Mouse (Mus musculus) limb, embryonic 13.5 days (tissue): ENCODE measurements around the gene Zfp738. TPM values are rescaled to one million over a fixed set of nuclear protein-coding genes. Genes with fewer than 3 reads are reported as not detected.

ENCODE experiments used
- ATAC-seq: fragments of 200-750 bp; cut with Nextera tagmentation; 2 replicates; pipeline ENCODE4 v1.8.0; 2017; ENCODE audit warnings: low read depth, moderate number of reproducible peaks, moderate TSS enrichment; ENCODE audit not compliant: low FRiP score
- H3K27ac ChIP-seq: fragments of 300-500 bp; sonication (generic); 2 replicates; pipeline ENCODE4 v1.5.1; 2015; ENCODE audit warnings: inconsistent platforms, mild to moderate bottlenecking, moderate library complexity
- H3K27me3 ChIP-seq: fragments of 300-500 bp; sonication (generic); 2 replicates; pipeline ENCODE4 v1.6.1; 2015; ENCODE audit warnings: mild to moderate bottlenecking, inconsistent platforms
- H3K36me3 ChIP-seq: fragments of 300-500 bp; sonication (generic); 2 replicates; pipeline ENCODE4 v1.6.1; 2015; ENCODE audit warnings: inconsistent platforms, mild to moderate bottlenecking, moderate library complexity
- H3K4me1 ChIP-seq: fragments of 300-500 bp; sonication (generic); 2 replicates; pipeline ENCODE4 v1.6.1; 2015; ENCODE audit warnings: inconsistent platforms
- H3K4me2 ChIP-seq: fragments of 300-500 bp; sonication (generic); replicated peaks from 2 replicates; pipeline ENCODE4 v1.6.1; 2015; ENCODE audit warnings: inconsistent platforms, mild to moderate bottlenecking, moderate library complexity
- H3K4me3 ChIP-seq: fragments of 300-500 bp; sonication (generic); 2 replicates; pipeline ENCODE4 v1.5.1; 2015; ENCODE audit warnings: moderate library complexity, mild to moderate bottlenecking, inconsistent platforms
- H3K9ac ChIP-seq: fragments of 300-500 bp; sonication (generic); 2 replicates; pipeline ENCODE4 v1.6.1; 2015; ENCODE audit warnings: mild to moderate bottlenecking, inconsistent platforms
- H3K9me3 ChIP-seq: fragments of 300-500 bp; sonication (generic); 2 replicates; pipeline ENCODE4 v1.6.1; 2016; ENCODE audit warnings: inconsistent platforms
- WGBS: fragments of 180-500 bp; shearing (Covaris S2); methylation state at CpG from one replicate; pipeline ENCODE4 v1.1.7; 2015; 5-methylcytosine and 5-hydroxymethylcytosine counted together
- polyA plus RNA-seq: library from polyadenylated mRNA; unstranded; fragments of >200 nt; fragmentation: Nextera tagmentation; extraction: Ambion mirVana; gene quantifications from 2 replicates; pipeline ENCODE4 v1.2.1, GENCODE M21; 2015

Gene Zfp738
- polyA plus RNA-seq, 1 experiment from 2014 or later = 16.8 TPM

DNA sequence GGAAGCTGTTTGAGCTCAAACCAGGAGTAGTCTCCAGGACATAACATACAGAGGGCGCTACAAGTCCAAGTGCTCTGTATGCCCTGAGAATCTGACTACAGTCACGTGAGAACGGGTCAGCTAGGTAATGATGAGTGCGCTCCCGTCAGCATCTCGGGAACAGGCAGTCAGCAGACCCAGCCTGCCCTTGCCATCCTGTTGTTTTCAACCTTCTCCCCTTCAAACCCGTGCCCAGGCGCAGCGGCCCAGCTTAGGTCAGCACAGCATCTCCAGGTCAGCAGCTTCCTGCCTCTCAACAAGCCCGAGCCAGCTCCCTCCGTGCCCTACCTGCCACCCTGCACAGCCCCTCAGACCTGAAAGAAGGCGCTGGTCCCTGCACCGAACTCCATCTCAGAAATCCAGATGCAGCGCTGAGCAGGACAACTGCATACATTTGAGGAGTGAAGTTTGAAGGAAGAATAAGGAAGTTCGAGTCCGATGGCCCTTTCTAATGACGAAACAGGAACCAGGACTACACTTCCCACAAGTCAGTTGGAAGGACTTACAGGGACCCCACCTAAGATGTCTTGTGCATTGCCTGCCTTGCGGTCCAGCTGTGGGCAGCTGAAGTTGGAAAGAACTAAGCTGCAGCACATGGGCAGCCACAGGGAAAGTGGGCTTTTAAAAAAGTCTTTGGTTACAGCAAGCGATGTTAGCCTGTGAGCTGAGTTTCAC, 49.4 kb downstream of the Zfp738 start, which contains the start of the genes Gm49345 and Zfp729a:
Gene Gm49345 (minus strand): TSS at position 476 of the 714 bp plus-strand sequence.
Gene Zfp729a (minus strand): TSS at position 498 of the 714 bp plus-strand sequence.
- Histone ChIP-seq H3K27ac (peak within 1 kb of the TSS; percentile 44; the same call in 1 of the 2 replicates), H3K9ac (peak within 1 kb of the TSS; percentile 87)
- peak; percentile 99 for ATAC-seq

DNA sequence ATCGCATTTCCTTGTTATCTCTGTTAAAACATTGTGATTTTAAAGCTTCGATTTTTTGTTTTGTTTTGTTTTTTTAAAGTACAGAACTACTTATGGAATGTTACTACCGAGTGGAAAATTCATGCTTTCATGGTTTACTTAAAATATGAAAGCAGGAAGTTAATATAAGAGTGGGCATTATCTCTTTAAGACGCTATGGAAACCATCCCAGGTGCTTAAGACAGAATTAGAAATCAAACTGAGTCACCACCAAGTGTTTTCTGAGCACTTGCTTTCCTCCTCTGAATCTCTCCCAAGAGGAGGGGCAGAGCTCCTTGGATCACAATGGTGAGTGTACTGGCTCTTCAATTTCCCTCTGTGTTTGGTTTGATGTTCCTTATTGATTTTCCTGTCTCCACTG, 76.8 kb downstream of the Zfp738 start:
- no peak overlapping the region for H3K4me3 ChIP-seq
- WGBS = 86% methylated on average over 4 of the region's 4 CpGs
- no peak for ATAC-seq
- no peak overlapping the region for H3K9ac ChIP-seq
- no peaks in the 10 kb centered on the region for H3K27me3 ChIP-seq
- H3K4me1 ChIP-seq = peaks cover 6% of the 10 kb centered on the region; the same call in 1 of the 2 replicates
- H3K27ac ChIP-seq = no peak overlapping the region
- peaks cover 3% of the 10 kb centered on the region; the same call in 1 of the 2 replicates for H3K36me3 ChIP-seq
- H3K4me2 ChIP-seq = no peak overlapping the region
- no peaks in the 10 kb centered on the region for H3K9me3 ChIP-seq

More for the DNA sequence above, 49.4 kb downstream of the Zfp738 start, which contains the start of the genes Gm49345 and Zfp729a:
- H3K9me3 ChIP-seq = no peaks in the 10 kb centered on the region
- WGBS = under 1% methylated on average over 19 of the region's 19 CpGs
- no peaks in the 10 kb centered on the region for H3K36me3 ChIP-seq
- H3K27me3 ChIP-seq = no peaks in the 10 kb centered on the region
- H3K4me3 ChIP-seq = peak within 1 kb of the TSS; percentile 82
- peak within 1 kb of the TSS; percentile 63 for H3K4me2 ChIP-seq
- H3K4me1 ChIP-seq = peaks cover 4% of the 10 kb centered on the region

DNA sequence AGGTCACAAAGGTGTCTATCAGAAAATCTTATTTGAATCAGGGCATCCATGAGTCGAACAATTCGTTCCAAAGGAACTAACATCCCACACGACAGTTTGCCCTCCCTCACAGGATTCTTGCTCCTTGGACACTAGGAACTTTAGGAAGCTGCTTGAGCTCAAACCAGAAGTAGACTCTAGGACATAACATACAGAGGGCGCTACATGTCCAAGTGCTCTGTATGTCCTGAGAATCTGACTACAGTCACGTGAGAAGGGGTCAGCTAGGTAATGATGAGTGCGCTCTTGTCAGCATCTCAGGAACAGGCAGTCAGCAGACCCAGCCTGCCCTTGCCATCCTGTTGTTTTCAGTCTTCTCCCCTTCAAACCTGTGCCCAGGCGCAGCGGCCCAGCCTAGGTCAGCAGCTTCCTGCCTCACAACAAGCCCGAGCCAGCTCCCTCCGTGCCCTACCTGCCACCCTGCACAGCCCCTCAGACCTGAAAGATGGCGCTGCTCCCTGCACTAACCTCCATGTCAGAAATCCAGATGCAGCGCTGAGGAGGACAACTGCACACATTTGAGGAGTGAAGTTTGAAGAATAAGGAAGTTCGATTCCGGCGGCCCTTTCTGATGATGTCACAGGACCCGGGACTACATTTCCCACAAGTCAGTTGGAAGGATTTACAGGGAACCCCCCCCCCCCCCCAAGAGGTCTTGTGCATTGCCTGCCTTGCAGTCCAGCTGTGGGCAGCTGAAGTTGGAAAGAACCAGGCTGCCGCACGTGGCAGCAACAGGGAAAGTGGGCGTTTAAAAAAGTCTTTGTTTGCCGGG, 77.6 kb downstream of the Zfp738 start, which contains the start of gene Zfp729b:
Gene Zfp729b (minus strand): TSS at position 642 of the 811 bp plus-strand sequence.
- Histone ChIP-seq H3K9ac (peak within 1 kb of the TSS; percentile 81), H3K27ac (peak within 1 kb of the TSS; percentile 52; the same call in 1 of the 2 replicates), H3K27me3 (no peaks in the 10 kb centered on the region), H3K9me3 (no peaks in the 10 kb centered on the region), H3K4me3 (peak within 1 kb of the TSS; percentile 77), H3K4me1 (peaks cover 6% of the 10 kb centered on the region; the same call in 1 of the 2 replicates), H3K4me2 (peak within 1 kb of the TSS; percentile 66), H3K36me3 (0 out of 2 replicates have a peak, but pooled peaks cover 3% of the 10 kb centered on the region)
- ATAC-seq = peak; percentile 96
- WGBS = 3% methylated on average over 20 of the region's 20 CpGs

Other genes with a start within 250 kb of the Zfp738 start
- 11.5 and 11.6 TPM in 2 replicates for gene Zfp874a, start 235.4 kb downstream of the Zfp738 start, polyA plus RNA-seq
- 3.2 and 3.8 TPM in 2 replicates for gene Zfp874b, start 202.8 kb downstream of the Zfp738 start, polyA plus RNA-seq
- 21.4 and 22.1 TPM in 2 replicates for gene Zfp58, start 186.5 kb downstream of the Zfp738 start, polyA plus RNA-seq
- not detected in 2 replicates for gene Gm26965, start 160.9 kb downstream of the Zfp738 start, polyA plus RNA-seq
- 25.4 and 26.5 TPM in 2 replicates for gene Zfp87, start 160.9 kb downstream of the Zfp738 start, polyA plus RNA-seq
- gene Zfp748, start 133.2 kb downstream of the Zfp738 start, polyA plus RNA-seq = 15.3 and 15.9 TPM in 2 replicates
- gene Zfp729b, start 77.4 kb downstream of the Zfp738 start, polyA plus RNA-seq = 4.5 TPM in 2 replicates
- gene Gm49345, start 49.3 kb downstream of the Zfp738 start, polyA plus RNA-seq = 0.59 TPM in 1 of 2 replicates, not detected in the other
- 3.2 and 3.6 TPM in 2 replicates for gene Zfp729a, start 49.3 kb downstream of the Zfp738 start, polyA plus RNA-seq
- gene Zfp65, start 42.1 kb upstream of the Zfp738 start, polyA plus RNA-seq = 8.0 and 8.1 TPM in 2 replicates
- gene Zfp85, start 68.2 kb upstream of the Zfp738 start, polyA plus RNA-seq = 7.3 TPM in 2 replicates
- 2.8 and 3.0 TPM in 2 replicates for gene Zfp493, start 92.6 kb upstream of the Zfp738 start, polyA plus RNA-seq
- 10.7 and 10.8 TPM in 2 replicates for gene Zfp273, start 126.7 kb upstream of the Zfp738 start, polyA plus RNA-seq
- 4.0 and 4.2 TPM in 2 replicates for gene Gm10037, start 144.0 kb upstream of the Zfp738 start, polyA plus RNA-seq
- gene BC048507, start 176.3 kb upstream of the Zfp738 start, polyA plus RNA-seq = not detected in 2 replicates